Mouse (Mus musculus) inflammation-experienced regulatory T-cells, adult 6 months (primary cell): ENCODE data around the gene Pts. TPM values are rescaled to one million over a fixed set of nuclear protein-coding genes. Genes with fewer than 3 reads are reported as not detected.

Experiments used
- ATAC-seq: one replicate; pipeline ENCODE4 v1.8.0; 2017
- polyA plus RNA-seq, 3 experiments: library from polyadenylated mRNA; unstranded; fragments of 100-300 nt; shearing (Covaris generic); gene quantifications; one replicate each; pipeline ENCODE4 v1.2.1; 2017

Pts gene
- polyA plus RNA-seq, result 100 to 1,000 TPM in 2 of 3 experiments, 10 to 100 TPM in 1; 89.4 to 111 (median 104) TPM

GRCm38 (mm10) chr9:50528293-50528892, at the start of gene Pts:
TSS of gene Pts (minus strand) at chr9:50528724.
- ATAC-seq, result peak; percentile 94

- no peak for ATAC-seq
These were observed 41.3 kb upstream of the Pts start for GRCm38 (mm10) chr9:50569599-50570525.

GRCm38 (mm10) chr9:50567881-50568280, 39.4 kb upstream of the Pts start:
- no peak for ATAC-seq

GRCm38 (mm10) chr9:50567372-50567771, 38.8 kb upstream of the Pts start:
- ATAC-seq, result no peak

- no peak for ATAC-seq
These were observed 37.4 kb upstream of the Pts start for GRCm38 (mm10) chr9:50565940-50566339.

GRCm38 (mm10) chr9:50565173-50565572, 36.6 kb upstream of the Pts start:
- no peak for ATAC-seq

- ATAC-seq, result no peak
These were observed 33.4 kb upstream of the Pts start for GRCm38 (mm10) chr9:50561918-50562360.

GRCm38 (mm10) chr9:50561145-50561917, 32.8 kb upstream of the Pts start, which contains the start of gene Tex12:
TSS of gene Tex12 (minus strand) at chr9:50561325.
- ATAC-seq, result no peak

- no peak for ATAC-seq
These were observed 26.5 kb upstream of the Pts start, which contains the start of gene Bco2 for GRCm38 (mm10) chr9:50555094-50555446. TSS of gene Bco2 (minus strand) at chr9:50555181.

GRCm38 (mm10) chr9:50554241-50555093, 25.9 kb upstream of the Pts start, which contains the start of gene Il18:
TSS of gene Il18 (plus strand) at chr9:50554827.
- peak; percentile 98 for ATAC-seq

- ATAC-seq, result no peak
These were observed 25.0 kb upstream of the Pts start for GRCm38 (mm10) chr9:50553547-50553946.

GRCm38 (mm10) chr9:50552206-50552605, 23.7 kb upstream of the Pts start:
- ATAC-seq, result no peak

- ATAC-seq, result no peak
These were observed 20.4 kb upstream of the Pts start for GRCm38 (mm10) chr9:50548936-50549335.

GRCm38 (mm10) chr9:50547859-50548478, 19.4 kb upstream of the Pts start:
- peak; percentile 73 for ATAC-seq

GRCm38 (mm10) chr9:50542401-50542800, 13.9 kb upstream of the Pts start:
- ATAC-seq, result no peak

GRCm38 (mm10) chr9:50540170-50540569, 11.6 kb upstream of the Pts start:
- no peak for ATAC-seq

GRCm38 (mm10) chr9:50537295-50537694, 8.8 kb upstream of the Pts start:
- no peak for ATAC-seq

GRCm38 (mm10) chr9:50536603-50537135, 8.1 kb upstream of the Pts start:
- no peak for ATAC-seq

GRCm38 (mm10) chr9:50535930-50536329, 7.4 kb upstream of the Pts start:
- no peak for ATAC-seq

GRCm38 (mm10) chr9:50533791-50534190, 5.3 kb upstream of the Pts start:
- no peak for ATAC-seq

GRCm38 (mm10) chr9:50533328-50533727, 4.8 kb upstream of the Pts start:
- ATAC-seq, result peak; percentile 41
